Mouse (Mus musculus) intestine, embryonic 15.5 days (tissue): ENCODE measurements around the gene Ctr9. TPM values are rescaled to one million over a fixed set of nuclear protein-coding genes. Genes with fewer than 3 reads are reported as not detected.
A peak's percentile ranks its signal among the peaks of the same experiment; 100 is the strongest.

Experiments
- ATAC-seq: fragments of 200-750 bp; cut with Nextera tagmentation; 2 replicates; pipeline ENCODE4 v1.8.0; 2017; ENCODE audit warnings: moderate TSS enrichment, moderate library complexity
- H3K27ac ChIP-seq: fragments of 300-500 bp; sonication (generic); 2 replicates; pipeline ENCODE4 v1.5.1; 2015; ENCODE audit warnings: mild to moderate bottlenecking, inconsistent platforms
- H3K27me3 ChIP-seq: fragments of 300-500 bp; sonication (generic); replicated peaks from 2 replicates; pipeline ENCODE4 v1.6.1; 2015; ENCODE audit warnings: inconsistent platforms
- H3K36me3 ChIP-seq: fragments of 300-500 bp; sonication (generic); 2 replicates; pipeline ENCODE4 v1.6.1; 2015; ENCODE audit warnings: inconsistent platforms
- H3K4me1 ChIP-seq: fragments of 300-500 bp; sonication (generic); replicated peaks from 2 replicates; pipeline ENCODE4 v1.6.1; 2015; ENCODE audit warnings: inconsistent platforms
- H3K4me2 ChIP-seq: fragments of 300-500 bp; sonication (generic); replicated peaks from 2 replicates; pipeline ENCODE4 v1.6.1; 2015; ENCODE audit warnings: mild to moderate bottlenecking, inconsistent platforms
- H3K4me3 ChIP-seq: fragments of 300-500 bp; sonication (generic); replicated peaks from 2 replicates; pipeline ENCODE4 v1.5.1; 2015; ENCODE audit warnings: inconsistent platforms
- H3K9ac ChIP-seq: fragments of 300-500 bp; sonication (generic); 2 replicates; pipeline ENCODE4 v1.6.1; 2015; ENCODE audit warnings: inconsistent platforms
- H3K9me3 ChIP-seq: fragments of 300-500 bp; sonication (generic); 2 replicates; pipeline ENCODE4 v1.6.1; 2016; ENCODE audit warnings: inconsistent platforms
- WGBS: fragments of 180-500 bp; shearing (Covaris S2); methylation state at CpG from one replicate; pipeline ENCODE4 v1.1.7; 2015; 5-methylcytosine and 5-hydroxymethylcytosine counted together
- polyA plus RNA-seq: library from polyadenylated mRNA; unstranded; fragments of >200 nt; fragmentation: Nextera tagmentation; extraction: Ambion mirVana; gene quantifications from 2 replicates; pipeline ENCODE4 v1.2.1, GENCODE M21; 2015

Ctr9 gene
- polyA plus RNA-seq, 1 experiment from 2014 or later, result 54.6 TPM

DNA sequence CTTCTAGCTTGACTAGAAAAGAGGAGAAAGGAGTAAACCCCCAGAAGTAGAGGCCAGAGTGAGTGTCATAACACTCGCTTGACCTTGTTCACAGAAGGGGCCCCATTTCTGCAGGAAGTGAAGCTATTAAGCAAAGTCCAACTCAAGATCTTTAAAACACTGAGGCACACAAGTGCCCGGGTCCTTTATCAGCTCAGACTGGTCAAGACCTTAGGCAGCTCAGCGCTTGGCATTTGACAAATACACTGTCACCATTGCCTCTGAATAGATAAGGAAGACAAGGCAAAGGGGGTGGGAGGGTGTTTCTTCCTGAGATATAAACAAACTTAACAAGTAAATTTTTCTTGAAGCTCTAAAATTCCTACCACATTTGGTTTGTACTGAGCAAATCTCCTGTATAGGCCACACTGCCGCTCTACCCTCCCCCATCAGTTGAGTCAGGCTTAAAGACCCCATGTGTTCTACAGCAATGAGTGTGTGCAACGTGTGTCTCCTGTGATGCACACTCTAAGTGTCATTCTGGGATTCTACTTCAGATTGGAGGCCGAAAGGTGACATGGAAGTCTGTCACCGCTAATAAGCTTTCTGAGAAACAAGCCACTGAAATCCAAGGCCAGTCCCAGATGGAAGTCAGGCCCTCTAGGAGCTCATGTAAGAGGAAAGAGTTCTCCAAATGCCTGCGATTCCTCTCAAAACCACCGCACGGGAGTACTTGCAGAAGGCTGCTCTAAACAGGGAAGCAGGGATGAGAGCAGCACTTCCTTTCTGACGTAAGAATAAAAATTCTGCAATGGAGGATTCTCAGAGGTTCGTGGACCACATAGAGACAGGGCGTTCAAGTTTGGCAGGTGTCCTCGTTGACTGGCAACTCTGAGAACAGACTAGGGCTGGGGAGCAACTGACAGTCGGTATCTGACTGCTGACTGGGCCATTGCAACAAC lies 29.6 kb upstream of the Ctr9 start:
- Histone ChIP-seq H3K9ac (no peak overlapping the region), H3K27me3 (no peaks in the 10 kb centered on the region), H3K36me3 (no peaks in the 10 kb centered on the region), H3K4me3 (no peak overlapping the region), H3K4me2 (no peak overlapping the region), H3K27ac (no peak overlapping the region), H3K9me3 (no peaks in the 10 kb centered on the region), H3K4me1 (0 out of 2 replicates have a peak, but pooled peaks cover 9% of the 10 kb centered on the region)
- ATAC-seq, result peak; percentile 81
- WGBS, result 63% methylated on average over 15 of the region's 15 CpGs

DNA sequence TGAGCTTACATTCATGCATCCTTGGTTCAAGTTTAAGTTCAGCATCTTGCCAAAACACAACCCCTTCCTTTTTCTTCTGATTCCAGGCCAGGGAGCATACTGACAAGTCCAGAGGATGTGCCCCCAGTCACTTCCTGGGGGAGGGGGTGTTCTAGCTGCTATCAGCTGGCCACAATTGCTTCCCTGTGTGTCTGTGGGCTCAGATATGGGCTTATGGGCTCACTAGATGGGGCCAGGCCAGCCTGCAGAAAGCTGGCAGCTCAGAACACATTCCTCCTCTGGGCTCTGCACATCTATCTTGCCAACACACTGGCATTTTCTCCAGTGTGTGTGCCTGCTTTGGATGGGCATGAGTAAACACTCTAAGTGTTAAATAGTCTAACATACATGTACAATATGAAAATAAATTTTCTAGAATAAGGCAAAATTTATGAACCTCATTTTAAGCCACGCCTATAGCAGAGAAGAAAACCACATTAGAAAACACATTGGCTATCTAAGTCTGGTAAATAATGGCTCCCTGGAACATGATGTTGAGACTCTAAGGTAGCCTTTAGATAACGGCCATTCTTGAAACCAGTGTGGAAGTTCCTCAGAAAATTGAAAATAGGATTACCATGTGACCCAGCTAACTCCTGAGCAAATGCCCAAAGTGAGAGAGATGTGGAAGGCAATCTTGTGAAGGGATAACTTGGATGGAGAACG lies 24.5 kb upstream of the Ctr9 start:
- Histone ChIP-seq H3K4me2 (no peak overlapping the region), H3K36me3 (no peaks in the 10 kb centered on the region), H3K9me3 (no peaks in the 10 kb centered on the region), H3K27me3 (no peaks in the 10 kb centered on the region), H3K4me1 (0 out of 2 replicates have a peak, but pooled peaks cover 3% of the 10 kb centered on the region), H3K27ac (no peak overlapping the region), H3K9ac (no peak overlapping the region), H3K4me3 (no peak overlapping the region)
- peak; percentile 45; the same call in 1 of the 2 replicates for ATAC-seq
- WGBS, result 92% methylated on average over 3 of the region's 3 CpGs

DNA sequence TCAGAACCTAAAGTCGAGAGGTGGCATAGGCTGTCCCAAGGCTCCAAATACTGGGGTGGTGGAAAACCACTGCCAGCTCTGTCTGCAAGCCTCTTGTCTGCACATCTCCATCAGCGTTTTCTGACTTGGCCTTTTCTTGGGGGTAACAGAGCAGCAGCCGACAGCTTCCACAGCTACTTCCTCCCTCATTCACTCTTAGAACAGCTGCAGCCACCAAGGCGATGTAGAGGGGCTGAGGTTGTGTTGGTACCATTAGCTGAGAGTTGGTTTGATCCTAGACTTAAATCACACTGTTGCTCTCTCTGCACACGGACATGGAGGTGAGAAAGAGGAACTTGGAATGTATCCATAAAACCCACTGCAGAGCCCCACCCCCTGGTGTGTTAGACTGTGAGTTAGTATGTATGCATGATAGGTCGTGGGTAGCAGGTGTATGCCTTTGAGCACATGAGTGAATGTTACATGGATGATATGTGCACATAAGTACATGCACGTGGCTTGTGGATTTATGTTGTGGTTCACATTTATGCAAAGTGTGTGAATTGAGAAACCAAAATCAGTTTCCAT lies 14.6 kb upstream of the Ctr9 start:
- no peak overlapping the region for H3K4me3 ChIP-seq
- ATAC-seq, result no peak
- H3K27me3 ChIP-seq, result no peaks in the 10 kb centered on the region
- no peak overlapping the region for H3K27ac ChIP-seq
- H3K9ac ChIP-seq, result no peak overlapping the region
- 76% methylated on average over 7 of the region's 7 CpGs for WGBS
- H3K4me1 ChIP-seq, result no peaks in the 10 kb centered on the region
- H3K36me3 ChIP-seq, result no peaks in the 10 kb centered on the region
- no peak overlapping the region for H3K4me2 ChIP-seq
- H3K9me3 ChIP-seq, result no peaks in the 10 kb centered on the region

DNA sequence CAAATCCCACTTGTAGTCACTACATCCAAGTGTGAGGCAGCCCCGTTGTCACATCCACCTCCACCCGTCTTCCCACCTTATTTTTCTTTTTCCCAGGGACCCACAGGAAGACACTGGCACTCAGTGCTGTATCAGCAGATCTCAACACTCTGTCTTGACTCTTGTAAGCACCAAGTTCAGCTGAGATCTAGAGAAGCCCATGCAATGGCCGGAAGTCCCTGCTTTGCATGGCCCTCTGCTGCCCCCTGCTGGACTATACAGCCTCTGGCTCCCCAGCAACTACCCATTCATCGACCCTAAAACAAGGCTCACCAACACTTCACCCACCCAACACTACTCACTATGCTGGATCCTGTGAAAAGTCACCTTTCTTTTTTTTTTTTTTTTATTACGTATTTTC lies 13.9 kb upstream of the Ctr9 start:
- WGBS, result 30% methylated on average over 5 of the region's 5 CpGs

DNA sequence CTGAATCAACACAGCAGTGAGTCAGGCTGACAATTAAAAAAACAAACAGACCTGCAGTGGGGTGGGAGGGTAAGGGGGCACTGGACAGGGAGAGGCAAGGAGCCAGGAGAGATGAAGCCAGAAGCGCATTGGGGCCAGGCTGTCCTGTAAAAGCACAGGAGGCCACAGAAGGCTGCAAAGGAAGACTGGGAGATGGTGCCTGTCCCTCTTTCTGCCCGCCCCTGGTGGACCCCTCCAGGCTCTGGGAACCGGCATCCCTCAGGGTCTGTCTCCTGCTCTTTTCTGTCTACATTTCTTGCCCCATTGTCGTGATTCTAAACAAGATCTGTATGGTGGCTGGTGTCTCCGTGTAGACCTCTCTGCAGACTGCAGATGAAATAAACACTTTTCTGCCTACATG lies 13.0 kb upstream of the Ctr9 start:
- no peaks in the 10 kb centered on the region for H3K27me3 ChIP-seq
- WGBS, result 65% methylated on average over 5 of the region's 5 CpGs
- H3K4me1 ChIP-seq, result no peaks in the 10 kb centered on the region
- no peak overlapping the region for H3K4me2 ChIP-seq
- no peak overlapping the region for H3K27ac ChIP-seq
- no peaks in the 10 kb centered on the region for H3K36me3 ChIP-seq
- no peak overlapping the region for H3K4me3 ChIP-seq
- no peaks in the 10 kb centered on the region for H3K9me3 ChIP-seq
- ATAC-seq, result no peak
- no peak overlapping the region for H3K9ac ChIP-seq

More for the DNA sequence above, 13.9 kb upstream of the Ctr9 start:
- Histone ChIP-seq H3K27me3 (no peaks in the 10 kb centered on the region), H3K27ac (no peak overlapping the region), H3K9ac (no peak overlapping the region), H3K4me2 (no peak overlapping the region), H3K4me3 (no peak overlapping the region), H3K9me3 (no peaks in the 10 kb centered on the region), H3K4me1 (no peaks in the 10 kb centered on the region), H3K36me3 (no peaks in the 10 kb centered on the region)
- ATAC-seq, result peak; percentile 87

DNA sequence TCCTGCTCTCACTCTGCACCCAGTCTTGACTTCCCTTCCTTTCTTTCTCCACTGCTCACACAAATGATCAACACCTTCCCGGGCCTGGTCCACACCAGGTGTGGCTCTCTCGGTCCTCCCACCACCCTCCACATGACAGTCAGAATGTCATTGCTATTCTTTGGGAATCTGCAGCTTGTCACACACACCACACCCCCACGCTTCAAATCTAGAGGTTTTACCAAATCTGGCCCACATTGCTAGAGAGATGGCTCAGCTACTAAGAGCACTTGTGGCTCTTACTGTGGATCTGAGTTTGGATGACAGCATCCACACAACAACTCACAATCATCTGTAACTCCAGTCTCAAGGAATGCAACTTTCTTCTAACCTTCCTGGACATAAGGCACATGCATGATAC lies 11.8 kb upstream of the Ctr9 start:
- H3K4me2 ChIP-seq, result no peak overlapping the region
- no peak overlapping the region for H3K4me3 ChIP-seq
- no peak overlapping the region for H3K27ac ChIP-seq
- no peaks in the 10 kb centered on the region for H3K36me3 ChIP-seq
- WGBS, result 72% methylated on average over 3 of the region's 3 CpGs
- no peak overlapping the region for H3K9ac ChIP-seq
- no peaks in the 10 kb centered on the region for H3K4me1 ChIP-seq
- H3K27me3 ChIP-seq, result no peaks in the 10 kb centered on the region
- no peaks in the 10 kb centered on the region for H3K9me3 ChIP-seq
- no peak for ATAC-seq

DNA sequence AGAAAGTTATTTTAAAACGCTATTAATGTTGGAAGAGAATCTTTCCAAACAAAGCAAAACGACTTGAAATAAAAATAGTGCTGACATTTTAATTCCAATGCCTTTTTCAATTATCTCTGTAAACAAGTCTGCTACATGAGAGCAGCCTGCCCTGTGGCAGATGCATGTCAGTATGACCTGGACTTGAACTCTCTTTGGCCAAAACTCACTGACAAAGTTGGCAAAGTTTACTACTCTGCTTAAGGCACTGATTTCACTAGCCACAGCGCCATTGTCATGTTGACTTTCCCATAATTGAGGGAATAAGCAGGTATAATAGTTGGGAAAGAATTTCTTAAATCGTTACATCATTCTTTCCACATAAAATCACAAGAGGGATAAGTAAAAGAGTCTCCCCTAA lies 7.9 kb upstream of the Ctr9 start:
- H3K4me1 ChIP-seq, result peaks cover 5% of the 10 kb centered on the region; the same call in 1 of the 2 replicates
- WGBS, result 65% methylated on average over 4 of the region's 4 CpGs
- no peak overlapping the region for H3K27ac ChIP-seq
- H3K27me3 ChIP-seq, result no peaks in the 10 kb centered on the region
- no peak overlapping the region for H3K9ac ChIP-seq
- H3K4me3 ChIP-seq, result no peak overlapping the region
- H3K4me2 ChIP-seq, result no peak overlapping the region
- H3K9me3 ChIP-seq, result no peaks in the 10 kb centered on the region
- ATAC-seq, result no peak
- no peaks in the 10 kb centered on the region for H3K36me3 ChIP-seq

DNA sequence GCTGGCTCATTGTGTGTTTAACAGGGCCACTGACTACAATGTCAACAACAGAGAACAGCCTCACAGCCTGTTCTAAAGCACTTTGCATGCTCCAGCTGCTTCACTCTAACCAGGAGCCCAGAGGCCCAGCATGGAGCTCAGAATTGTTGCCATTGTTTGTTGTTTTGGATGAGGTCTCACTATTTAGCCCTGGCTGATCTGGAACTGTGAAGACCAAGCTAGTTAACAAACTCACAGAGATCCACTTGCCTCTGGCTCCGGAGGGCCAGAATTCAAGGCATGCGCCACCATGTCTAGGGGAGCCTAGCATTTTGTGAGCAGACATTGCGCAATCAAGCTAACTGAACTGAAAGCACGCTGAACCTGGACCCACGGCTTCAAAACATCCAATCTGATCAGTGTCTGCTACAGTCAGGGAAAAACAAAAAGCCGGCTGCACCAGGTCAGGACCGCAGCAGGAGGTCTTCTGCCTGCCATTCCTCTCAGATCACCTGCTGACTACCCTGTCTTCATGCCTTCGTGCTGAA lies 4.6 kb upstream of the Ctr9 start:
- H3K27me3 ChIP-seq, result no peaks in the 10 kb centered on the region
- no peak overlapping the region for H3K4me3 ChIP-seq
- H3K9me3 ChIP-seq, result no peaks in the 10 kb centered on the region
- H3K27ac ChIP-seq, result peak overlapping the region; percentile 24; the same call in 1 of the 2 replicates
- H3K4me1 ChIP-seq, result peaks cover 7% of the 10 kb centered on the region; the same call in 1 of the 2 replicates
- peak; percentile 40; the same call in 1 of the 2 replicates for ATAC-seq
- no peaks in the 10 kb centered on the region for H3K36me3 ChIP-seq
- H3K4me2 ChIP-seq, result peak overlapping the region; percentile 36
- H3K9ac ChIP-seq, result no peak overlapping the region
- 28% methylated on average over 8 of the region's 8 CpGs for WGBS

DNA sequence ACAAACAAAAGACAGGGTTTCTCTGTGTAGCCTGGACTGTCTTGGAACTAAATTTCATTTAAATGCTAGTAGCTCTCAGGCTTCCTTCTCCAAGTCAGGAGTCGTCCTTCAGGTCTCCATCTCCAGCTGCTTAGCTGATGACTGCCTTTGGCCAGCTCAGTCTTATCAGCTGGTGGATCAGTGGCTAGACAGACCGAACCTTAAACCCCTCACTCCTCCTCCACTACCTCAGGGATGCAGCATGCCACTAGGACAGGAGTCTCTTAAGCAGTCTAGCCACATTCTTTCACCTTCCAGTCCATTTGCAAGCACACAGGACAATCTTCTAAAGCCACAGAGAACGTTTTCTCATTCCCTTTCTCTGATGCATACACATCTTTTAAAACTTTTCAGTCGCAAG lies 3.8 kb upstream of the Ctr9 start:
- H3K27me3 ChIP-seq, result no peaks in the 10 kb centered on the region
- H3K36me3 ChIP-seq, result no peaks in the 10 kb centered on the region
- H3K4me1 ChIP-seq, result peaks cover 10% of the 10 kb centered on the region
- H3K9ac ChIP-seq, result no peak overlapping the region
- no peak for ATAC-seq
- no peak overlapping the region for H3K27ac ChIP-seq
- no peak overlapping the region for H3K4me2 ChIP-seq
- 59% methylated on average over 4 of the region's 4 CpGs for WGBS
- no peak overlapping the region for H3K4me3 ChIP-seq
- no peaks in the 10 kb centered on the region for H3K9me3 ChIP-seq

DNA sequence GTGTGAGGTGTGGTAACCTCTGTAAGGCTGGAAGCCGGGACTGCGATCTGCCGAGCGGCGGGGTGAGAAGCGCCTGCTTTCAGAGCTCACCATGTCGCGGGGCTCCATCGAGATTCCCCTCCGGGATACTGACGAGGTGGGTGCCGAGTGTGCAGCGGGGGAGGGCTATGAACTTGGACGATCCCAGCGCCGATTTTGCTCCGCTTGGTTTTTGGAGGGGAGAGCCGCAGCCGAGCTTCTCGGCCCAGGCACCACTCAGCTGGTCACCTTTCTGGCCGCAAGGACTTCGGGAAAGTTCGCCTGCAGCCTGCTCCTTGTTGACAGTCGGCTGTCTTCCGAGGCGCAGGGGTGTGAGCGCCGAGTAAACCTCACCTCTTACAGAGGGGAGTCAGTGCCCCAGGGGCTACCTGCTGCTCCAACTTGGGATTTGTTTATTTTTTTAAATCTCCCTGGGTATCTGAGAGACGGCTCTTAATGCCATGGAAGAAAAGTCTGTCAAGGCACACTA lies 349 bp downstream of the Ctr9 start:
- no peaks in the 10 kb centered on the region for H3K27me3 ChIP-seq
- peaks cover 12% of the 10 kb centered on the region for H3K4me1 ChIP-seq
- H3K36me3 ChIP-seq, result no peaks in the 10 kb centered on the region
- H3K4me3 ChIP-seq, result peak overlapping the region; percentile 82
- peak overlapping the region; percentile 92 for H3K27ac ChIP-seq
- peak; percentile 75 for ATAC-seq
- H3K4me2 ChIP-seq, result peak overlapping the region; percentile 77
- WGBS, result 0% methylated on average over 29 of the region's 29 CpGs
- peak overlapping the region; percentile 78 for H3K9ac ChIP-seq
- no peaks in the 10 kb centered on the region for H3K9me3 ChIP-seq

DNA sequence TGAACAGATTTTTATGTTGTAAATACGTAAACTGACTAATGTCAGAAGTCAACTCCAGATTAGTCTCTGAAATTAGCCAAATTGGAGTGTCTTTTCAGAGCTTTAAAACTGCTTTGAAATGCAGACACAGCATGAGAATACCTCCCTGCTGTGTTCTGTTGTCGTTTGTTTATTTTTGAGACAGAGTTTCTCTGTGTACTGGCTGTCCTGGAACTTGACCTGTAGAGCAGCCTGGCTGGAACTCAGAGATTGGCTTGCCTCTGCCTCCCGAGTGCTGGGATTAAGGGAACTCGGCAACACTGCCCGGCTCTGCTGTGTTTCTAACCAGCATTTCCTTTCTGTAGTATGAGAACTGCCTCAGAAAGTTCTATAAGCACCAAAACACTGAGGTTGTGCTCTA lies 20.2 kb downstream of the Ctr9 start:
- ATAC-seq, result no peak

More for the DNA sequence above, 20.2 kb downstream of the Ctr9 start:
- no peak overlapping the region for H3K27ac ChIP-seq
- H3K4me1 ChIP-seq, result no peaks in the 10 kb centered on the region
- 85% methylated on average over 5 of the region's 5 CpGs for WGBS
- no peak overlapping the region for H3K4me2 ChIP-seq
- no peaks in the 10 kb centered on the region for H3K9me3 ChIP-seq
- no peak overlapping the region for H3K4me3 ChIP-seq
- no peaks in the 10 kb centered on the region for H3K27me3 ChIP-seq
- H3K9ac ChIP-seq, result no peak overlapping the region
- H3K36me3 ChIP-seq, result peaks cover 21% of the 10 kb centered on the region
